Mouse (Mus musculus) adipose tissue, adult 10 weeks (tissue): ENCODE results near the gene Awat2. TPM values are rescaled to one million over a fixed set of nuclear protein-coding genes. Genes with fewer than 3 reads are reported as not detected.

Experiments used
- polyA plus RNA-seq: library from polyadenylated mRNA; stranded (reverse); fragments of 350-450 nt; fragmentation: Illumina TruSeq; extraction: RNeasy Lipid Tissue Mini Kit (QIAGEN cat#74804); gene quantifications from one replicate; pipeline ENCODE4 v1.2.3, GENCODE M21; 2014; ENCODE audit warnings: low read depth, low replicate concordance

Awat2 gene
- 0.87 TPM for polyA plus RNA-seq

DNA sequence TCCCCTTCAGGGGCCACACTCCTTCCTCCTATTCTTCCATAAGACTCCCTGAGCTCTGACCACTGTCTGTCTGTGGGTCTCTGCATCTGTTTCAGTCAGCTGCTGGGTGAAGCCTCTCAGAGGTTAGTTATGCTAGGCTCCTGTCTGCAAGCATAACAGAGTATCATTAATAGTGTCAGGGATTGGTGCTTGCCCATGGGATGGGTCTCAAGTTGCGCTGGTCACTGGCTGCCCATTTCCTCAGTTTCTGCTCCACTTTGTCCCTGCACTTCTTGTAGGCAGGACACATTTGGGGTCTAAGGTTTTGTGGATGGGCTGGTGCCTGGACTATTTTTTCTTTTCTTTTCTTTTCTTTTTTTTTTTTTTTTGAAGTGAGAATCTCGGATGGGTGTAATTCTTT lies at the start of gene Awat2:
Gene Awat2 (minus strand): TSS at position 101 of the 400 bp plus-strand sequence.

DNA sequence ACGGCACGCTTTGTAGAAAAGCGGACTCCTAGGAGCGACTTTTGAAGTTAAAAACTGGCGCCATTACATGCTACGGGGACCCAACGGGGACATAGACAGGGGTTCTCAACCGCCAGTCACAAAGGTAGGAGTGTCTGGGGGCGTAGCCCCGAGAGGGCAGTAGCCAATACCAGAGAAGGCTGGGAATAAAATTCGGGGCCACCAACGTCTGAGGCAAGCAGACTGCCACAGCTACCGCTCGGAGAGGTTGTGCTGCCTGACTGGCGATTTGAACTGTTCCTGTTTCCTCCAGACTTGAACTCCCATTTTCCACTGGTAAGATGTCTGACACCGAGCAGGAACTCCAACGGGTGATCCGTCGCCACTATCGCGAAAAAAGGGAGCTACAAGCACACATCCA lies 13.8 kb downstream of the Awat2 start, which contains the start of gene Otud6a:
Gene Otud6a (plus strand): TSS at position 321 of the 400 bp plus-strand sequence.

Other genes with a start within 250 kb of the Awat2 start
- not detected for gene Otud6a, start 13.7 kb downstream of the Awat2 start, polyA plus RNA-seq
- 70.8 TPM for gene Igbp1, start 51.6 kb upstream of the Awat2 start, polyA plus RNA-seq
- not detected for gene Dgat2l6, start 82.1 kb upstream of the Awat2 start, polyA plus RNA-seq
- not detected for gene Awat1, start 129.5 kb upstream of the Awat2 start, polyA plus RNA-seq
- gene P2ry4, start 152.2 kb upstream of the Awat2 start, polyA plus RNA-seq = not detected
- gene Arr3, start 162.8 kb upstream of the Awat2 start, polyA plus RNA-seq = not detected
- 0.48 TPM for gene Kif4, start 183.0 kb upstream of the Awat2 start, polyA plus RNA-seq
- gene Pdzd11, start 183.9 kb upstream of the Awat2 start, polyA plus RNA-seq = 43.4 TPM